Mouse (Mus musculus) hindbrain, embryonic 15.5 days (tissue): ENCODE data around the gene Elf3. TPM values are rescaled to one million over a fixed set of nuclear protein-coding genes. Genes with fewer than 3 reads are reported as not detected.
"Not testable (repeated sequence)": the region's sequence is repeated elsewhere in the genome, so short reads cannot be mapped to it uniquely, and the experiment has no call there.

Experiments
- ATAC-seq: fragments of 200-750 bp; cut with Nextera tagmentation; 2 replicates; pipeline ENCODE4 v1.8.0; 2017; ENCODE audit warnings: low read depth, moderate number of reproducible peaks, moderate TSS enrichment; ENCODE audit not compliant: low FRiP score
- H3K27ac ChIP-seq: fragments of 300-500 bp; sonication (generic); replicated peaks from 2 replicates; pipeline ENCODE4 v1.5.1; 2015; ENCODE audit warnings: mild to moderate bottlenecking, inconsistent platforms
- H3K27me3 ChIP-seq: fragments of 300-500 bp; sonication (generic); 2 replicates; pipeline ENCODE4 v1.6.1; 2015; ENCODE audit warnings: control low read depth, inconsistent platforms
- H3K36me3 ChIP-seq: fragments of 300-500 bp; sonication (generic); 2 replicates; pipeline ENCODE4 v1.6.1; 2015; ENCODE audit warnings: control low read depth, inconsistent platforms
- H3K4me1 ChIP-seq: fragments of 300-500 bp; sonication (generic); replicated peaks from 2 replicates; pipeline ENCODE4 v1.6.1; 2015; ENCODE audit warnings: control low read depth, inconsistent platforms
- H3K4me2 ChIP-seq: fragments of 300-500 bp; sonication (generic); 2 replicates; pipeline ENCODE4 v1.6.1; 2015; ENCODE audit warnings: moderate library complexity, mild to moderate bottlenecking, inconsistent platforms
- H3K4me3 ChIP-seq: fragments of 300-500 bp; sonication (generic); 2 replicates; pipeline ENCODE4 v1.5.1; 2015; ENCODE audit warnings: mild to moderate bottlenecking, inconsistent platforms
- H3K9ac ChIP-seq: fragments of 300-500 bp; sonication (generic); 2 replicates; pipeline ENCODE4 v1.6.1; 2015; ENCODE audit warnings: inconsistent platforms
- H3K9me3 ChIP-seq: fragments of 300-500 bp; sonication (generic); 2 replicates; pipeline ENCODE4 v1.6.1; 2016; ENCODE audit warnings: control low read depth, inconsistent platforms
- WGBS: fragments of 180-500 bp; shearing (Covaris S2); methylation state at CpG from one replicate; pipeline ENCODE4 v1.1.7; 2015; 5-methylcytosine and 5-hydroxymethylcytosine counted together
- polyA plus RNA-seq: library from polyadenylated mRNA; unstranded; fragments of >200 nt; fragmentation: Nextera tagmentation; extraction: Ambion mirVana; gene quantifications from 2 replicates; pipeline ENCODE4 v1.2.1, GENCODE M21; 2015

The Elf3 gene
- polyA plus RNA-seq, 1 experiment from 2014 or later: 0.45 TPM

- Histone ChIP-seq H3K27me3 (no peaks in the 10 kb centered on the region), H3K27ac (no peak overlapping the region), H3K9ac (no peak overlapping the region), H3K4me2 (no peak overlapping the region), H3K9me3 (no peaks in the 10 kb centered on the region), H3K4me3 (no peak overlapping the region), H3K36me3 (no peaks in the 10 kb centered on the region), H3K4me1 (no peaks in the 10 kb centered on the region)
- 86% methylated on average over 6 of the region's 6 CpGs for WGBS
- no peak for ATAC-seq
These were observed 24.4 kb downstream of the Elf3 start for GRCm38 (mm10) chr1:135233961-135234360.

GRCm38 (mm10) chr1:135231878-135232277 lies 26.5 kb downstream of the Elf3 start:
- not testable (repeated sequence) for H3K9ac ChIP-seq, H3K9me3 ChIP-seq, H3K36me3 ChIP-seq, H3K27me3 ChIP-seq, H3K4me1 ChIP-seq, H3K4me2 ChIP-seq, H3K4me3 ChIP-seq, ATAC-seq, H3K27ac ChIP-seq
- 81% methylated on average over 20 of the region's 20 CpGs for WGBS

- Histone ChIP-seq H3K9ac (no peak overlapping the region), H3K4me3 (no peak overlapping the region), H3K4me2 (no peak overlapping the region), H3K36me3 (no peaks in the 10 kb centered on the region), H3K27me3 (no peaks in the 10 kb centered on the region), H3K4me1 (no peaks in the 10 kb centered on the region), H3K27ac (no peak overlapping the region), H3K9me3 (no peaks in the 10 kb centered on the region)
- ATAC-seq: no peak
- 89% methylated on average over 13 of the region's 13 CpGs for WGBS
These were observed 30.9 kb downstream of the Elf3 start for GRCm38 (mm10) chr1:135227339-135227950.

- H3K4me2 ChIP-seq: no peak overlapping the region
- WGBS: 67% methylated on average over 6 of the region's 6 CpGs
- H3K27ac ChIP-seq: no peak overlapping the region
- no peaks in the 10 kb centered on the region for H3K4me1 ChIP-seq
- no peak for ATAC-seq
- H3K36me3 ChIP-seq: no peaks in the 10 kb centered on the region
- H3K9me3 ChIP-seq: no peaks in the 10 kb centered on the region
- H3K4me3 ChIP-seq: no peak overlapping the region
- H3K9ac ChIP-seq: no peak overlapping the region
- H3K27me3 ChIP-seq: no peaks in the 10 kb centered on the region
These were observed 33.3 kb downstream of the Elf3 start for GRCm38 (mm10) chr1:135224981-135225604.

- Histone ChIP-seq H3K4me1 (no peaks in the 10 kb centered on the region), H3K4me2 (no peak overlapping the region), H3K4me3 (no peak overlapping the region), H3K36me3 (no peaks in the 10 kb centered on the region), H3K27me3 (no peaks in the 10 kb centered on the region), H3K9ac (no peak overlapping the region), H3K9me3 (no peaks in the 10 kb centered on the region), H3K27ac (no peak overlapping the region)
- WGBS: 80% methylated on average over 3 of the region's 3 CpGs
- ATAC-seq: no peak
These were observed 34.2 kb downstream of the Elf3 start for GRCm38 (mm10) chr1:135224147-135224546.

- Histone ChIP-seq H3K9me3 (no peaks in the 10 kb centered on the region), H3K4me3 (no peak overlapping the region), H3K4me1 (no peaks in the 10 kb centered on the region), H3K27ac (no peak overlapping the region), H3K4me2 (no peak overlapping the region), H3K36me3 (no peaks in the 10 kb centered on the region), H3K9ac (no peak overlapping the region), H3K27me3 (no peaks in the 10 kb centered on the region)
- no peak for ATAC-seq
- WGBS: 46% methylated on average over 13 of the region's 13 CpGs
These were observed 40.6 kb downstream of the Elf3 start for GRCm38 (mm10) chr1:135217607-135218233.

GRCm38 (mm10) chr1:135213772-135214640 lies 44.4 kb downstream of the Elf3 start:
- no peak overlapping the region for H3K27ac ChIP-seq
- 90% methylated on average over 9 of the region's 9 CpGs for WGBS
- no peak for ATAC-seq
- H3K36me3 ChIP-seq: no peaks in the 10 kb centered on the region
- H3K27me3 ChIP-seq: no peaks in the 10 kb centered on the region
- H3K9me3 ChIP-seq: no peaks in the 10 kb centered on the region
- H3K4me2 ChIP-seq: no peak overlapping the region
- H3K9ac ChIP-seq: no peak overlapping the region
- H3K4me3 ChIP-seq: no peak overlapping the region
- H3K4me1 ChIP-seq: no peaks in the 10 kb centered on the region

- 66% methylated on average over 5 of the region's 5 CpGs for WGBS
- Histone ChIP-seq H3K27me3 (no peaks in the 10 kb centered on the region), H3K36me3 (no peaks in the 10 kb centered on the region), H3K27ac (no peak overlapping the region), H3K9me3 (no peaks in the 10 kb centered on the region), H3K4me2 (no peak overlapping the region), H3K4me3 (no peak overlapping the region), H3K9ac (no peak overlapping the region), H3K4me1 (no peaks in the 10 kb centered on the region)
- no peak for ATAC-seq
These were observed 47.9 kb downstream of the Elf3 start for GRCm38 (mm10) chr1:135210421-135210820.

- Histone ChIP-seq H3K9ac (no peak overlapping the region), H3K36me3 (no peaks in the 10 kb centered on the region), H3K9me3 (no peaks in the 10 kb centered on the region), H3K4me3 (no peak overlapping the region), H3K27ac (no peak overlapping the region), H3K4me2 (no peak overlapping the region), H3K27me3 (no peaks in the 10 kb centered on the region), H3K4me1 (no peaks in the 10 kb centered on the region)
- 70% methylated on average over 9 of the region's 9 CpGs for WGBS
- no peak for ATAC-seq
These were observed 49.7 kb downstream of the Elf3 start for GRCm38 (mm10) chr1:135208716-135209115.

- WGBS: 93% methylated on average over 14 of the region's 14 CpGs
- H3K27me3 ChIP-seq: no peaks in the 10 kb centered on the region
These were observed 51.6 kb downstream of the Elf3 start for GRCm38 (mm10) chr1:135206586-135207339.

GRCm38 (mm10) chr1:135205257-135205656 lies 53.1 kb downstream of the Elf3 start:
- Histone ChIP-seq H3K4me2 (no peak overlapping the region), H3K4me1 (no peaks in the 10 kb centered on the region), H3K9me3 (no peaks in the 10 kb centered on the region), H3K9ac (no peak overlapping the region), H3K27me3 (no peaks in the 10 kb centered on the region), H3K36me3 (no peaks in the 10 kb centered on the region), H3K27ac (no peak overlapping the region), H3K4me3 (no peak overlapping the region)
- ATAC-seq: no peak
- 66% methylated on average over 4 of the region's 4 CpGs for WGBS

More at GRCm38 (mm10) chr1:135206586-135207339, 51.6 kb downstream of the Elf3 start:
- H3K9me3 ChIP-seq: no peaks in the 10 kb centered on the region
- no peak overlapping the region for H3K4me2 ChIP-seq
- no peak for ATAC-seq
- no peak overlapping the region for H3K9ac ChIP-seq
- H3K4me3 ChIP-seq: no peak overlapping the region
- no peaks in the 10 kb centered on the region for H3K4me1 ChIP-seq
- no peaks in the 10 kb centered on the region for H3K36me3 ChIP-seq
- no peak overlapping the region for H3K27ac ChIP-seq
